20 mouse cellular contexts compared by ENCODE assay signal in the genomic region with DNA sequence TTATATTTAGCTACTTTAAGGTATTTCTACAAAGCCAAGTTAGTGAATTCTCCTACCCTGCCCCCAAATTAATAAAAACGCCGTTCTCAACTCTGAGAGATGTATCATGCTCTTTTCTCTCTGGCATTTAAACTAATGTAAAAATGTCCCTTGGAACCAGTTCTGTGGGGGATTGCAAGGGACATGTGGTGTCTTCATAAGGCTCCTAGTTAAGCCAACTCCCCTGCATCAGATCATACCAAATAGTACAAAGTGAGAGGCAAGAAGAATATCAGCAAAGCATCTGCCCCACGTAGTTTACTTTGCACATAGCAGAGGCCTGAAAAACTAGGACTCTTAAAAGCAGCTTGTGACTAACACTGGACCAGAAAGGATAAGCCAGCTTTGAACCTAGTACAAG. TPM values are rescaled to one million over a fixed set of nuclear protein-coding genes. Genes with fewer than 3 reads are reported as not detected.
A peak's percentile ranks its signal among the peaks of the same experiment; 100 is the strongest.
DNase-seq lines count a peak whose midpoint lies in the region; ATAC-seq and TF ChIP-seq lines count a peak whose summit lies in the region.
"Had no signal": no experiment of that assay in that cellular context is flagged by ENCODE, and none has a peak within 500 bp of the region (broad histone marks: within the 10 kb centered on the region; RNA-seq: fewer than 3 reads in every experiment).

No protein-coding gene starts in this region.

- DNase-seq in intestine, embryonic 14.5 days (ENCODE audit: low spot score), result no peak
- DNase-seq in stomach, postnatal 0 days (ENCODE audit: low spot score), result no peak
- peak; percentile 42 to 50 for DNase-seq in left cerebral cortex, adult 9 months (ENCODE audit: low spot score in 2 of 2)
- no peak for DNase-seq in cerebellum, postnatal 14 days
- no peak for DNase-seq in B cell, adult 2 months
- DNase-seq: adrenal gland, adult 8-10 months; cerebellum, adult 9-11 months; gastrocnemius, postnatal 25 days; lung, adult 18-20 months; lung, postnatal 14 days; thymus, adult 18-20 months; thymus, postnatal 4 days had no signal

- WGBS in intestine, embryonic 14.5 days, result 56% methylated on average over 3 of the region's 3 CpGs
- WGBS in intestine, embryonic 16.5 days, result 61% methylated on average over 3 of the region's 3 CpGs
- 45% methylated on average over 3 of the region's 3 CpGs for WGBS in stomach, embryonic 14.5 days
- WGBS in stomach, postnatal 0 days, result 57% methylated on average over 3 of the region's 3 CpGs

- 0 out of 2 replicates have a peak overlapping the region, but pooled peaks have one; percentile 33 for H3K27ac ChIP-seq in intestine, embryonic 14.5 days (ENCODE audit: low read depth)
- H3K27ac ChIP-seq in intestine, embryonic 16.5 days (ENCODE audit: low read length), result no peak overlapping the region
- peak overlapping the region; percentile 0; the same call in 1 of the 2 replicates for H3K27ac ChIP-seq in stomach, embryonic 14.5 days (ENCODE audit: low read length)
- no peak overlapping the region for H3K27ac ChIP-seq in stomach, postnatal 0 days (replicated peaks)
- H3K27ac ChIP-seq: forebrain, embryonic 12.5 days; hindbrain, embryonic 13.5 days; midbrain, embryonic 13.5 days; neural tube, embryonic 13.5 days had no signal

- no peaks in the 10 kb centered on the region for H3K9me3 ChIP-seq in intestine, embryonic 14.5 days (ENCODE audit: control insufficient read depth, low read length)
- no peaks in the 10 kb centered on the region for H3K9me3 ChIP-seq in intestine, embryonic 16.5 days (ENCODE audit: control insufficient read depth, low read length)
- no peaks in the 10 kb centered on the region for H3K9me3 ChIP-seq in stomach, embryonic 14.5 days (ENCODE audit: control insufficient read depth, low read depth, low read length)
- no peaks in the 10 kb centered on the region for H3K9me3 ChIP-seq in stomach, postnatal 0 days (ENCODE audit: control insufficient read depth, low read length)
- H3K9me3 ChIP-seq: forebrain, embryonic 12.5 days; hindbrain, embryonic 13.5 days; midbrain, embryonic 13.5 days; neural tube, embryonic 13.5 days had no signal

- H3K27me3 ChIP-seq in intestine, embryonic 14.5 days (replicated peaks; ENCODE audit: control insufficient read depth, insufficient read depth, low read length), result no peaks in the 10 kb centered on the region
- H3K27me3 ChIP-seq in intestine, embryonic 16.5 days (replicated peaks; ENCODE audit: control insufficient read depth, insufficient read depth, low read length), result no peaks in the 10 kb centered on the region
- no peaks in the 10 kb centered on the region for H3K27me3 ChIP-seq in stomach, embryonic 14.5 days (ENCODE audit: control insufficient read depth, insufficient read depth, low read length)
- no peaks in the 10 kb centered on the region for H3K27me3 ChIP-seq in stomach, postnatal 0 days (ENCODE audit: control insufficient read depth, insufficient read depth, low read length)
- H3K27me3 ChIP-seq: forebrain, embryonic 12.5 days; hindbrain, embryonic 13.5 days; midbrain, embryonic 13.5 days; neural tube, embryonic 13.5 days had no signal

- H3K36me3 ChIP-seq in intestine, embryonic 14.5 days (ENCODE audit: control insufficient read depth, insufficient read depth, low read length), result no peaks in the 10 kb centered on the region
- H3K36me3 ChIP-seq in intestine, embryonic 16.5 days (ENCODE audit: control insufficient read depth, insufficient read depth, low read length), result no peaks in the 10 kb centered on the region
- H3K36me3 ChIP-seq in stomach, embryonic 14.5 days (ENCODE audit: control insufficient read depth, insufficient read depth, low read length), result no peaks in the 10 kb centered on the region
- no peaks in the 10 kb centered on the region for H3K36me3 ChIP-seq in stomach, postnatal 0 days (ENCODE audit: control insufficient read depth, insufficient read depth, low read length)
- H3K36me3 ChIP-seq: forebrain, embryonic 12.5 days; hindbrain, embryonic 13.5 days; midbrain, embryonic 13.5 days; neural tube, embryonic 13.5 days had no signal

- H3K4me3 ChIP-seq in intestine, embryonic 14.5 days (ENCODE audit: low read depth, low read length), result no peak overlapping the region
- H3K4me3 ChIP-seq in intestine, embryonic 16.5 days (ENCODE audit: low read length), result no peak overlapping the region
- H3K4me3 ChIP-seq in stomach, embryonic 14.5 days (ENCODE audit: low read depth, low read length), result no peak overlapping the region
- H3K4me3 ChIP-seq in stomach, postnatal 0 days (ENCODE audit: low read depth, low read length), result no peak overlapping the region
- H3K4me3 ChIP-seq: forebrain, embryonic 12.5 days; hindbrain, embryonic 13.5 days; midbrain, embryonic 13.5 days; neural tube, embryonic 13.5 days had no signal

- H3K4me1 ChIP-seq in intestine, embryonic 14.5 days (replicated peaks; ENCODE audit: control insufficient read depth, insufficient read depth, low read length), result peaks cover 17% of the 10 kb centered on the region
- peaks cover 6% of the 10 kb centered on the region; the same call in 1 of the 2 replicates for H3K4me1 ChIP-seq in intestine, embryonic 16.5 days (ENCODE audit: control insufficient read depth, insufficient read depth, low read length)
- peaks cover 8% of the 10 kb centered on the region; the same call in 1 of the 2 replicates for H3K4me1 ChIP-seq in stomach, embryonic 14.5 days (ENCODE audit: control insufficient read depth, insufficient read depth, low read length)
- no peaks in the 10 kb centered on the region for H3K4me1 ChIP-seq in stomach, postnatal 0 days (replicated peaks; ENCODE audit: control insufficient read depth, insufficient read depth)
- H3K4me1 ChIP-seq: midbrain, embryonic 13.5 days had no signal

- H3K4me2 ChIP-seq in intestine, embryonic 14.5 days (ENCODE audit: low read length), result no peak overlapping the region
- H3K4me2 ChIP-seq in intestine, embryonic 16.5 days (ENCODE audit: low read depth, low read length), result no peak overlapping the region
- no peak overlapping the region for H3K4me2 ChIP-seq in stomach, embryonic 14.5 days (replicated peaks; ENCODE audit: low read depth, low read length)
- H3K4me2 ChIP-seq in stomach, postnatal 0 days (replicated peaks; ENCODE audit: low read depth), result no peak overlapping the region
- H3K4me2 ChIP-seq: forebrain, embryonic 12.5 days; hindbrain, embryonic 13.5 days; liver, embryonic 11.5 days; midbrain, embryonic 13.5 days; neural tube, embryonic 13.5 days had no signal

- no peak for TF ChIP-seq CTCF in stomach, postnatal 0 days (IDR thresholded peaks at IDR 0.05; ENCODE audit: low read depth)

- H3K9ac ChIP-seq in intestine, embryonic 14.5 days (ENCODE audit: low read length), result no peak overlapping the region
- H3K9ac ChIP-seq in intestine, embryonic 16.5 days (ENCODE audit: low read depth, low read length), result no peak overlapping the region
- no peak overlapping the region for H3K9ac ChIP-seq in stomach, embryonic 14.5 days (replicated peaks; ENCODE audit: low read depth, low read length)
- H3K9ac ChIP-seq in stomach, postnatal 0 days (ENCODE audit: low read length), result no peak overlapping the region
- H3K9ac ChIP-seq: forebrain, embryonic 12.5 days; hindbrain, embryonic 13.5 days; midbrain, embryonic 13.5 days; neural tube, embryonic 13.5 days had no signal

- no peak for ATAC-seq in intestine, embryonic 14.5 days (replicated peaks; ENCODE audit: low FRiP score, low TSS enrichment, low read depth)
- ATAC-seq in intestine, embryonic 16.5 days, result no peak
- no peak for ATAC-seq in stomach, embryonic 14.5 days (ENCODE audit: insufficient number of reproducible peaks, insufficient read depth, low FRiP score, low read depth)
- ATAC-seq in stomach, postnatal 0 days (ENCODE audit: low FRiP score, low TSS enrichment), result no peak
- ATAC-seq: intestine, postnatal 0 days; midbrain, embryonic 13.5 days had no signal

- no peak for TF ChIP-seq EP300 in stomach, postnatal 0 days (optimal IDR thresholded peaks at IDR 0.05)

RNA-seq across cellular contexts. Expression of gene Mettl24, which starts 33.6 kb away (rescaled TPM):
- 4.2 and 4.5 TPM in 2 replicates for polyA plus RNA-seq in intestine, embryonic 14.5 days (2014; fragmentation: Nextera tagmentation; extraction: Ambion mirVana)
- 3.0 and 3.2 TPM in 2 replicates for polyA plus RNA-seq in intestine, embryonic 16.5 days (2015; fragmentation: Nextera tagmentation; extraction: Ambion mirVana)
- polyA plus RNA-seq in stomach, embryonic 14.5 days (2014; fragmentation: Nextera tagmentation; extraction: Ambion mirVana), result 3.9 and 4.0 TPM in 2 replicates
- 1.9 and 2.2 TPM in 2 replicates for polyA plus RNA-seq in stomach, postnatal 0 days (2015; fragmentation: Nextera tagmentation; extraction: Ambion mirVana)

Comparison
In these comparisons a context has a peak if more than half of its experiments do, and no peak if none do; other contexts are left out.
1. H3K27ac ChIP-seq: peak in intestine, embryonic 14.5 days (single experiment) and stomach, embryonic 14.5 days (single experiment); none in intestine, embryonic 16.5 days (single experiment) and stomach, postnatal 0 days (single experiment).
2. DNase-seq: peak in left cerebral cortex, adult 9 months (2 of 2); none in intestine, embryonic 14.5 days (single experiment), stomach, postnatal 0 days (single experiment), cerebellum, postnatal 14 days (0 of 2) and B cell, adult 2 months (0 of 2).